Mouse (Mus musculus) lung, postnatal 0 days (tissue): ENCODE measurements around the gene Echdc2. TPM values are rescaled to one million over a fixed set of nuclear protein-coding genes. Genes with fewer than 3 reads are reported as not detected.
A peak's percentile ranks its signal among the peaks of the same experiment; 100 is the strongest.

Experiments
- ATAC-seq: fragments of 200-750 bp; cut with Nextera tagmentation; 2 replicates; pipeline ENCODE4 v1.8.0; 2017; ENCODE audit warnings: moderate library complexity
- DNase-seq: peaks from one replicate; pipeline ENCODE4 v3.0.0-alpha.2; 2016; ENCODE audit warnings: low spot score
- H3K27ac ChIP-seq: fragments of 300-500 bp; sonication (generic); 2 replicates; pipeline ENCODE4 v1.5.1; 2014; ENCODE audit warnings: antibody characterized with exemption, mild to moderate bottlenecking, low read length, mixed read lengths
- H3K27me3 ChIP-seq: fragments of 300-500 bp; sonication (generic); replicated peaks from 2 replicates; pipeline ENCODE4 v1.6.1; 2014; ENCODE audit warnings: low read length, mixed read lengths; ENCODE audit not compliant: insufficient read depth
- H3K36me3 ChIP-seq: fragments of 300-500 bp; sonication (generic); 2 replicates; pipeline ENCODE4 v1.6.1; 2014; ENCODE audit warnings: low read length, mixed read lengths; ENCODE audit not compliant: insufficient read depth
- H3K4me1 ChIP-seq: fragments of 300-500 bp; sonication (generic); 2 replicates; pipeline ENCODE4 v1.6.1; 2014; ENCODE audit warnings: antibody characterized with exemption, low read depth, low read length, mixed read lengths; ENCODE audit not compliant: insufficient read depth
- H3K4me2 ChIP-seq: fragments of 300-500 bp; sonication (generic); replicated peaks from 2 replicates; pipeline ENCODE4 v1.6.1; 2014; ENCODE audit warnings: low read depth, mild to moderate bottlenecking, low read length, moderate library complexity, mixed read lengths
- H3K4me3 ChIP-seq: fragments of 300-500 bp; sonication (generic); 2 replicates; pipeline ENCODE4 v1.5.1; 2014; ENCODE audit warnings: low read depth, low read length
- H3K9ac ChIP-seq: fragments of 300-500 bp; sonication (generic); replicated peaks from 2 replicates; pipeline ENCODE4 v1.6.1; 2014; ENCODE audit warnings: low read depth, mild to moderate bottlenecking
- H3K9me3 ChIP-seq: fragments of 300-500 bp; sonication (generic); 2 replicates; pipeline ENCODE4 v1.6.1; 2016; ENCODE audit warnings: low read length, mixed read lengths
- CTCF ChIP-seq: IDR thresholded peaks from 2 replicates; pipeline ENCODE4 v1.5.1; 2016; ENCODE audit warnings: antibody characterized with exemption, mild to moderate bottlenecking
- EP300 ChIP-seq: IDR thresholded peaks from 2 replicates; pipeline ENCODE4 v1.6.1; 2016; ENCODE audit warnings: antibody characterized with exemption, mild to moderate bottlenecking, control low read depth
- WGBS: fragments of 180-500 bp; shearing (Covaris S2); extraction: QIAGEN DNeasy Blood & Tissue Kit; methylation state at CpG from one replicate; pipeline ENCODE4 v1.1.7; 2014; 5-methylcytosine and 5-hydroxymethylcytosine counted together
- polyA plus RNA-seq: library from polyadenylated mRNA; unstranded; fragments of >200 nt; fragmentation: Nextera tagmentation; extraction: Ambion mirVana; gene quantifications from 2 replicates; pipeline ENCODE4 v1.2.1, GENCODE M21; 2015

The Echdc2 gene
- polyA plus RNA-seq = 43.4 and 52.8 TPM in 2 replicates

- Histone ChIP-seq H3K4me2 (peak within 1 kb of the TSS; percentile 86), H3K4me3 (peak within 1 kb of the TSS; percentile 56), H3K9me3 (no peaks in the 10 kb centered on the region), H3K27me3 (no peaks in the 10 kb centered on the region), H3K27ac (peak within 1 kb of the TSS; percentile 54), H3K4me1 (0 out of 2 replicates have a peak, but pooled peaks cover 2% of the 10 kb centered on the region), H3K9ac (peak within 1 kb of the TSS; percentile 54), H3K36me3 (no peaks in the 10 kb centered on the region)
- TF ChIP-seq CTCF (peak; percentile 49), EP300 (no peak)
- ATAC-seq = peak; percentile 62
- DNase-seq = peak; percentile 61
- whole genome bisulfite sequencing = 1% methylated on average over 41 of the region's 43 CpGs
Observed at GRCm38 (mm10) chr4:108165152-108165895, at the start of gene Echdc2. TSS of gene Echdc2 (plus strand) at chr4:108165437.

- DNase-seq = no peak
- no peaks in the 10 kb centered on the region for H3K4me1 ChIP-seq
- no peak overlapping the region for H3K27ac ChIP-seq
- no peak overlapping the region for H3K4me2 ChIP-seq
- TF ChIP-seq EP300 (no peak), CTCF (no peak)
- no peaks in the 10 kb centered on the region for H3K9me3 ChIP-seq
- no peak overlapping the region for H3K9ac ChIP-seq
- 79% methylated on average over 2 of the region's 2 CpGs for WGBS
- H3K36me3 ChIP-seq = no peaks in the 10 kb centered on the region
- H3K27me3 ChIP-seq = no peaks in the 10 kb centered on the region
- ATAC-seq = no peak
- H3K4me3 ChIP-seq = no peak overlapping the region
Observed at GRCm38 (mm10) chr4:108116466-108116865, 48.8 kb upstream of the Echdc2 start.

- DNase-seq = no peak
- Histone ChIP-seq H3K27ac (no peak overlapping the region), H3K9ac (no peak overlapping the region), H3K36me3 (no peaks in the 10 kb centered on the region), H3K4me3 (0 out of 2 replicates have a peak overlapping the region, but pooled peaks have one; percentile 59), H3K9me3 (no peaks in the 10 kb centered on the region), H3K4me1 (no peaks in the 10 kb centered on the region), H3K27me3 (no peaks in the 10 kb centered on the region), H3K4me2 (peak overlapping the region; percentile 62; the same call in 1 of the 2 replicates)
- WGBS = 86% methylated on average over 8 of the region's 8 CpGs
- no peak for ATAC-seq
- no peak for TF ChIP-seq EP300
- no peak for TF ChIP-seq CTCF
Observed at GRCm38 (mm10) chr4:108117488-108117887, 47.7 kb upstream of the Echdc2 start.

GRCm38 (mm10) chr4:108117924-108118876 lies 47.0 kb upstream of the Echdc2 start:
- no peaks in the 10 kb centered on the region for H3K4me1 ChIP-seq
- H3K4me3 ChIP-seq = peak overlapping the region; percentile 59
- H3K27me3 ChIP-seq = no peaks in the 10 kb centered on the region
- peak overlapping the region; percentile 62 for H3K4me2 ChIP-seq
- TF ChIP-seq CTCF (no peak; the same call in 1 of the 2 replicates), EP300 (no peak)
- H3K9ac ChIP-seq = peak overlapping the region; percentile 49
- ATAC-seq (peak; percentile 96), DNase-seq (peak; percentile 96)
- 12% methylated on average over 43 of the region's 45 CpGs for WGBS
- H3K36me3 ChIP-seq = no peaks in the 10 kb centered on the region
- no peaks in the 10 kb centered on the region for H3K9me3 ChIP-seq
- peak overlapping the region; percentile 75 for H3K27ac ChIP-seq

- WGBS = 88% methylated on average over 1 of the region's 1 CpGs
- Histone ChIP-seq H3K27ac (no peak overlapping the region), H3K4me2 (no peak overlapping the region), H3K9ac (no peak overlapping the region), H3K36me3 (no peaks in the 10 kb centered on the region), H3K4me1 (no peaks in the 10 kb centered on the region), H3K4me3 (no peak overlapping the region), H3K9me3 (no peaks in the 10 kb centered on the region), H3K27me3 (no peaks in the 10 kb centered on the region)
- DNase-seq = no peak
- ATAC-seq = no peak
- TF ChIP-seq CTCF (no peak), EP300 (no peak)
Observed at GRCm38 (mm10) chr4:108124104-108124503, 41.1 kb upstream of the Echdc2 start.

- no peak overlapping the region for H3K9ac ChIP-seq
- no peak for DNase-seq
- H3K36me3 ChIP-seq = no peaks in the 10 kb centered on the region
- no peak overlapping the region for H3K4me3 ChIP-seq
- H3K4me2 ChIP-seq = no peak overlapping the region
- 77% methylated on average over 4 of the region's 4 CpGs for WGBS
- no peak overlapping the region for H3K27ac ChIP-seq
- no peak for TF ChIP-seq CTCF
- no peaks in the 10 kb centered on the region for H3K9me3 ChIP-seq
- H3K4me1 ChIP-seq = no peaks in the 10 kb centered on the region
- H3K27me3 ChIP-seq = no peaks in the 10 kb centered on the region
- ATAC-seq = no peak
Observed at GRCm38 (mm10) chr4:108126260-108126659, 39.0 kb upstream of the Echdc2 start.
